Mouse (Mus musculus) testis, adult 2 months (tissue): Measurements from ENCODE around the gene Cst13.

Experiments
- CTCF ChIP-seq: fragments of 200-500 bp; IDR thresholded peaks from 2 replicates; pipeline ENCODE4 v1.5.1; 2012; ENCODE audit warnings: low read depth, mild to moderate bottlenecking, inconsistent platforms, low read length, moderate library complexity; ENCODE audit not compliant: control insufficient read depth, insufficient read depth, insufficient replicate concordance
- POLR2A ChIP-seq: fragments of 200-500 bp; IDR thresholded peaks from 2 replicates; pipeline ENCODE4 v1.6.1; 2012; ENCODE audit warnings: low read depth, mild to moderate bottlenecking, inconsistent platforms, low read length, moderate library complexity; ENCODE audit not compliant: control insufficient read depth

- TF ChIP-seq CTCF: no peak
- no peak for TF ChIP-seq POLR2A
These were observed 19.3 kb downstream of the Cst13 start for GRCm38 (mm10) chr2:148839224-148839623.
